Mouse (Mus musculus) limb, embryonic 12.5 days (tissue): ENCODE measurements around the gene Pycard. TPM values are rescaled to one million over a fixed set of nuclear protein-coding genes. Genes with fewer than 3 reads are reported as not detected.
"Not testable (repeated sequence)": the region's sequence is repeated elsewhere in the genome, so short reads cannot be mapped to it uniquely, and the experiment has no call there.

Source experiments
- ATAC-seq: fragments of 200-750 bp; cut with Nextera tagmentation; 2 replicates; pipeline ENCODE4 v1.8.0; 2017; ENCODE audit warnings: low read depth, moderate TSS enrichment; ENCODE audit not compliant: insufficient number of reproducible peaks, insufficient read depth, low FRiP score, low TSS enrichment
- H3K27ac ChIP-seq: fragments of 300-500 bp; sonication (generic); 2 replicates; pipeline ENCODE4 v1.5.1; 2016; ENCODE audit warnings: mild to moderate bottlenecking, moderate library complexity
- H3K27me3 ChIP-seq: fragments of 300-500 bp; sonication (generic); 2 replicates; pipeline ENCODE4 v1.6.1; 2016; ENCODE audit warnings: mild to moderate bottlenecking, moderate library complexity
- H3K36me3 ChIP-seq: fragments of 300-500 bp; sonication (generic); 2 replicates; pipeline ENCODE4 v1.6.1; 2016; ENCODE audit warnings: mild to moderate bottlenecking, moderate library complexity
- H3K4me1 ChIP-seq: fragments of 300-500 bp; sonication (generic); replicated peaks from 2 replicates; pipeline ENCODE4 v1.6.1; 2016
- H3K4me2 ChIP-seq: fragments of 300-500 bp; sonication (generic); 2 replicates; pipeline ENCODE4 v1.6.1; 2016; ENCODE audit warnings: mild to moderate bottlenecking, moderate library complexity
- H3K4me3 ChIP-seq: fragments of 300-500 bp; sonication (generic); replicated peaks from 2 replicates; pipeline ENCODE4 v1.5.1; 2016; ENCODE audit warnings: mild to moderate bottlenecking
- H3K9ac ChIP-seq: fragments of 300-500 bp; sonication (generic); replicated peaks from 2 replicates; pipeline ENCODE4 v1.6.1; 2016; ENCODE audit warnings: mild to moderate bottlenecking, moderate library complexity
- H3K9me3 ChIP-seq: fragments of 300-500 bp; sonication (generic); 2 replicates; pipeline ENCODE4 v1.6.1; 2016; ENCODE audit warnings: mild to moderate bottlenecking, moderate library complexity
- WGBS: fragments of 180-500 bp; shearing (Covaris S2); methylation state at CpG from one replicate; pipeline ENCODE4 v1.1.7; 2016; 5-methylcytosine and 5-hydroxymethylcytosine counted together
- polyA plus RNA-seq: library from polyadenylated mRNA; unstranded; fragments of >200 nt; fragmentation: Nextera tagmentation; extraction: Ambion mirVana; gene quantifications from 2 replicates; pipeline ENCODE4 v1.2.1, GENCODE M21; 2016

The Pycard gene
- polyA plus RNA-seq, 1 experiment from 2014 or later = 10.5 TPM

DNA sequence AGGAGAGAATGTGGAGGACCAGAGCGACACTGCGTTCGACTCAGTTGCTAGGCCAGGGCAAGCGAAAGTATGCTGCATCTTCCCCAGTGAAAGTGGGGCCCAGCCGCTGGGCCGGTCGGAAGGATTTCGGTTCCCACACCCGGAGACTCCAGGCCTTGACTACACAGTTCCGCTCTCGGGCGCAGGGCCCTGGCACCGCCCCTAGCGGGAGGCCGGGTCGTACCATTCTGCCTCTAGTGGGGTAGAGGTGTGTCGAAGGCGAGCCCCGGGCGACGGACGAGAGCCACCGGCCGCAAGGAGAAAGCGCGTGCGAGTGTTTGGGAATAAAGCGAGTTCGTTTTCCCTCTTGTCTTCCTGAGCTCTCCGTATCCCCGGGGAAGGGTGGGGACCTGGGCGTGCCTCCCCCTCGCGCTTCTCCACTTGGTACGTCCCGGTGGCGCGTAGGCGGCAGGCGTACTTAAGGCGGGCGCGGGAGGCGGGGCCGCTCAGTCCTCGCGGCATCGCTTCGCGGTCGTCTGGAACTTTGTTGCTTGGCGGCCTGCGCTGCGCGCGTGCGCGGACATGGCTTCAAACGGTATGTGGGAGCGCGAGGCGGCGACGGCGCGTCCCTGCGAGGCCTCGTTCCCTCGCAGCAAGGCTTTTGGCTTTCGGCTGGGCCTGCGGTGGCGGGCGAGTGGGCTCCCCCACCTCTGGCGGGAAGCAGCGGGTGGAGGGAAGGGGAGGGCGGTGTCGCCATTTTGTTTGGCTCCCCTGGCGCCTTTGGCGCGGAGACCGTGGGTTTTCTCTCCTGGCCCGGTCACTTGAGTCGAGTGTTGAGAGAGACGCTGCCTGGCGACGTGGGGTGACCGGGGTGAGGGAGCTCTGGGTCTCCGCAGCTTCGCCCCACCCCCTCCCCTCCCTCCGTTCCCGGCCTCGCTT is 26.4 kb downstream of the Pycard start, which contains the start of gene Fus:
Fus (plus strand) TSS at position 454 of the 918 bp plus-strand sequence.
- Histone ChIP-seq H3K36me3 (peaks cover 30% of the 10 kb centered on the region), H3K27me3 (no peaks in the 10 kb centered on the region)
- WGBS = under 1% methylated on average over 86 of the region's 92 CpGs

GRCm38 (mm10) chr7:127966371-127966918 is 27.2 kb downstream of the Pycard start:
- Histone ChIP-seq H3K36me3 (peaks cover 22% of the 10 kb centered on the region), H3K9me3 (no peaks in the 10 kb centered on the region), H3K9ac (peak overlapping the region; percentile 99), H3K4me1 (peaks cover 13% of the 10 kb centered on the region), H3K4me2 (peak overlapping the region; percentile 58), H3K27me3 (no peaks in the 10 kb centered on the region), H3K27ac (peak overlapping the region; percentile 98), H3K4me3 (peak overlapping the region; percentile 93)
- 13% methylated on average over 10 of the region's 10 CpGs for WGBS
- peak; percentile 29 for ATAC-seq

More for the DNA sequence above, 26.4 kb downstream of the Pycard start, which contains the start of gene Fus:
- Histone ChIP-seq H3K4me3 (peak within 1 kb of the TSS; percentile 93), H3K4me1 (peaks cover 13% of the 10 kb centered on the region), H3K9me3 (no peaks in the 10 kb centered on the region), H3K9ac (peak within 1 kb of the TSS; percentile 99), H3K27ac (peak within 1 kb of the TSS; percentile 98), H3K4me2 (peak within 1 kb of the TSS; percentile 89)
- peak; percentile 92 for ATAC-seq

DNA sequence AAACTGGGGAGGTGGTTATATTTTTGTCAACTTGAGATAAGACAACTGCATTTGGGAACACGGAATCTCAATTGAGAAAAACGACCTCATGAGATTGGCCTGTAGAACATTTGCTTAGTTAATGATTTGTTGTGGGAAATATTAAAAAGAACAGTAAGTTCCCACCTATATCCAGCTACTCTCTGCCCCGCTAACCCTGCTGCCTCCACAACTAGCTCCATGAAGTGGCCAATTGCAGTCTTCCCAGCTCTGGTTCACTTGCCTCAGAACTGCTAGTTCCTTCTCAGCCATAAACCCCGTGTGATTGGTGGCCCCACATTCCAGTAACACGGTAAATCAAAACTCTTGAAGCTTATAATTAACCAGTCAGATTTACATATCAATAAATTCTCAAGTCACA is 34.3 kb downstream of the Pycard start:
- Histone ChIP-seq H3K27ac (no peak overlapping the region), H3K36me3 (no peaks in the 10 kb centered on the region), H3K4me3 (no peak overlapping the region), H3K27me3 (no peaks in the 10 kb centered on the region), H3K4me1 (no peaks in the 10 kb centered on the region), H3K4me2 (no peak overlapping the region), H3K9ac (no peak overlapping the region), H3K9me3 (no peaks in the 10 kb centered on the region)
- 64% methylated on average over 5 of the region's 5 CpGs for WGBS
- no peak for ATAC-seq

GRCm38 (mm10) chr7:127952864-127953581 is 40.6 kb downstream of the Pycard start:
- Histone ChIP-seq H3K4me3 (no peak overlapping the region), H3K9ac (no peak overlapping the region), H3K9me3 (no peaks in the 10 kb centered on the region), H3K27me3 (no peaks in the 10 kb centered on the region; the same call in 1 of the 2 replicates), H3K4me2 (no peak overlapping the region), H3K36me3 (no peaks in the 10 kb centered on the region), H3K27ac (no peak overlapping the region), H3K4me1 (no peaks in the 10 kb centered on the region)
- no peak for ATAC-seq
- WGBS = 40% methylated on average over 13 of the region's 13 CpGs

DNA sequence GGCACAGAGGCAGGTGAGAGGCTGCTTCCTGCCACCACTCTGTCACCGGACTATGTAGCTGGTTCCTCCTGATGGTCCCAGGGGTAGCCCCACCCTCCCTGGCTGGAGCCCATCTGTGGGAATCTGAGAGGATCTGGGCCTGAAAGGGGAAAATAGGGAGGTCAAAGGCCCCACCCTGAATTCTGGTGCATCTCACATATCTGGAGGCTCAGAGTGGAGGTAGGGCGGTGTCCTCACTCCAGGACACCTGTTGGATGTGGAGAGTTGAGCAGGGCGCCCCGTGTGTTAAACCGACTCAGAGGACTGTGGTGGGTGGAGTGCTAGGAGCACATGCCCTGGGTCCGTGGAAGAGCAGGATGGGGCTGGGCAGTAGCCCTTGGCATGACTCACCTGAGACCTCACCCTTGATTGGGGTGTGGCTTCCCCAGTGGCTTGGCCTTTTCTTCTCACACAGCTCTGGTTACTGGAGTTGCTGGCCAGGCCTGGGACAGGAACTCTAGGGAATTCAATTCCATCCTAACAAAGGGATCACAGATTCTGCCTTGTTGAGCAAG is 47.1 kb downstream of the Pycard start, which contains the start of gene Prss36:
Prss36 (minus strand) TSS at position 256 of the 554 bp plus-strand sequence.
- Histone ChIP-seq H3K4me2 (no peak within 1 kb of the TSS), H3K9me3 (no peaks in the 10 kb centered on the region), H3K27ac (no peak within 1 kb of the TSS), H3K4me1 (peaks cover 4% of the 10 kb centered on the region; the same call in 1 of the 2 replicates), H3K4me3 (no peak within 1 kb of the TSS), H3K36me3 (no peaks in the 10 kb centered on the region), H3K9ac (no peak within 1 kb of the TSS), H3K27me3 (peaks cover 46% of the 10 kb centered on the region)
- WGBS = 78% methylated on average over 6 of the region's 6 CpGs
- no peak for ATAC-seq

GRCm38 (mm10) chr7:127944614-127945013 is 49.1 kb downstream of the Pycard start:
- Histone ChIP-seq H3K4me3 (peak overlapping the region; percentile 17; the same call in 1 of the 2 replicates), H3K27ac (no peak overlapping the region), H3K4me2 (peak overlapping the region; percentile 32), H3K36me3 (no peaks in the 10 kb centered on the region), H3K9ac (0 out of 2 replicates have a peak overlapping the region, but pooled peaks have one; percentile 23), H3K4me1 (peaks cover 4% of the 10 kb centered on the region; the same call in 1 of the 2 replicates), H3K9me3 (no peaks in the 10 kb centered on the region), H3K27me3 (peaks cover 46% of the 10 kb centered on the region)
- WGBS = 10% methylated on average over 23 of the region's 23 CpGs
- no peak for ATAC-seq

DNA sequence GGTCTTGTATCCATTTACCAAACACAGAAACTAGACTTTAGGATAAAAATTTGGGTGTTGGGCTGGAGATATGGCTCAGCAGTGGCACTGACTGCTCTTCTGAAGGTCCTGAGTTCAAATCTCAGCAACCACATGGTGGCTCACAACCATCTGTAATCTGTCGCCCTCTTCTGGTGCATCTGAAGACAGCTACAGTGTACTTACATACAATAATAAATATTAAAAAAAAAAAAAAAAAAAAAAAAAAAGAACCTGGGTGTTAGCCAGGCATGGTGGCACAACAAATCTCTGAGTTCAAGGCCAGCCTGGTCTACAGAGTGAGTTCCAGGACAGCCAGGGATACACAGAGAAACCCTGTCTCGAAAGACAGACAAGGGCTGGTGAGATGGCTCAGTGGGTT is 51.6 kb downstream of the Pycard start:
- H3K27ac ChIP-seq, H3K4me1 ChIP-seq, ATAC-seq, H3K9me3 ChIP-seq, H3K4me3 ChIP-seq, H3K4me2 ChIP-seq, H3K36me3 ChIP-seq, H3K9ac ChIP-seq: not testable (repeated sequence)
- peaks cover 42% of the 10 kb centered on the region for H3K27me3 ChIP-seq
- WGBS = 50% methylated on average over 2 of the region's 2 CpGs

Other genes with a start within 250 kb of the Pycard start
- 9.0 and 10.5 TPM in 2 replicates for gene Fbxl19, start 249.3 kb downstream of the Pycard start, polyA plus RNA-seq
- 15.2 and 15.4 TPM in 2 replicates for gene Orai3, start 224.1 kb downstream of the Pycard start, polyA plus RNA-seq
- gene Setd1a, start 217.2 kb downstream of the Pycard start, polyA plus RNA-seq = 24.7 and 25.2 TPM in 2 replicates
- gene Gm49388, start 208.3 kb downstream of the Pycard start, polyA plus RNA-seq = not detected in 2 replicates
- gene Hsd3b7, start 193.3 kb downstream of the Pycard start, polyA plus RNA-seq = 9.5 and 9.8 TPM in 2 replicates
- 31.8 and 41.5 TPM in 2 replicates for gene Stx4a, start 169.6 kb downstream of the Pycard start, polyA plus RNA-seq
- gene Stx1b, start 169.3 kb downstream of the Pycard start, polyA plus RNA-seq = 8.4 and 9.3 TPM in 2 replicates
- gene Zfp646, start 117.6 kb downstream of the Pycard start, polyA plus RNA-seq = 17.5 and 19.0 TPM in 2 replicates
- gene Zfp668, start 117.0 kb downstream of the Pycard start, polyA plus RNA-seq = 29.8 and 31.1 TPM in 2 replicates
- 1.4 and 1.6 TPM in 2 replicates for gene Prss53, start 102.9 kb downstream of the Pycard start, polyA plus RNA-seq
- gene Gm21974, start 98.4 kb downstream of the Pycard start, polyA plus RNA-seq = not detected in 2 replicates
- 81.7 and 84.7 TPM in 2 replicates for gene Vkorc1, start 98.2 kb downstream of the Pycard start, polyA plus RNA-seq
- gene Bckdk, start 89.8 kb downstream of the Pycard start, polyA plus RNA-seq = 83.0 and 90.1 TPM in 2 replicates
- gene Kat8, start 81.4 kb downstream of the Pycard start, polyA plus RNA-seq = 50.9 and 51.3 TPM in 2 replicates
- 5.0 TPM in 2 replicates for gene Prss8, start 63.8 kb downstream of the Pycard start, polyA plus RNA-seq
- 9.6 and 10.7 TPM in 2 replicates for gene Prss36, start 47.1 kb downstream of the Pycard start, polyA plus RNA-seq
- 597 and 605 TPM in 2 replicates for gene Fus, start 26.4 kb downstream of the Pycard start, polyA plus RNA-seq
- gene Trim72, start 10.1 kb upstream of the Pycard start, polyA plus RNA-seq = 0.23 and 0.61 TPM in 2 replicates
- gene Itgam, start 68.8 kb upstream of the Pycard start, polyA plus RNA-seq = 0.64 and 0.89 TPM in 2 replicates
- not detected in 2 replicates for gene Gm49368, start 68.8 kb upstream of the Pycard start, polyA plus RNA-seq
- not detected in 2 replicates for gene Itgax, start 135.7 kb upstream of the Pycard start, polyA plus RNA-seq
- not detected in 2 replicates for gene Itgad, start 160.5 kb upstream of the Pycard start, polyA plus RNA-seq
- gene Cox6a2, start 212.5 kb upstream of the Pycard start, polyA plus RNA-seq = 6.8 and 10.4 TPM in 2 replicates
- 16.2 and 17.9 TPM in 2 replicates for gene Armc5, start 243.5 kb upstream of the Pycard start, polyA plus RNA-seq
- 9.9 and 10.1 TPM in 2 replicates for gene 9130023H24Rik, start 244.2 kb upstream of the Pycard start, polyA plus RNA-seq